Mouse (Mus musculus) ES-Bruce4 (cell line): Measurements from ENCODE around the gene Cd70. TPM values are rescaled to one million over a fixed set of nuclear protein-coding genes. Genes with fewer than 3 reads are reported as not detected.

Source experiments
- H3K27ac ChIP-seq: 2 replicates; pipeline ENCODE4 v1.5.1; 2012; ENCODE audit warnings: low read length, inconsistent platforms; ENCODE audit not compliant: insufficient read depth
- H3K27me3 ChIP-seq: 2 replicates; pipeline ENCODE4 v1.6.1; 2012; ENCODE audit warnings: mild to moderate bottlenecking, low read length, inconsistent platforms; ENCODE audit not compliant: control insufficient read depth, poor library complexity, insufficient read depth, severe bottlenecking
- H3K36me3 ChIP-seq: 2 replicates; pipeline ENCODE4 v1.6.1; 2012; ENCODE audit warnings: inconsistent platforms, mild to moderate bottlenecking, low read length, moderate library complexity; ENCODE audit not compliant: control insufficient read depth, poor library complexity, insufficient read depth, severe bottlenecking
- H3K4me1 ChIP-seq: one replicate; pipeline ENCODE4 v1.8.1; 2011; ENCODE audit warnings: low read length; ENCODE audit not compliant: control insufficient read depth, insufficient read depth
- H3K4me3 ChIP-seq: 2 replicates; pipeline ENCODE4 v1.5.1; 2011; ENCODE audit warnings: low read depth, mild to moderate bottlenecking, low read length
- H3K9ac ChIP-seq: 2 replicates; pipeline ENCODE4 v1.6.1; 2012; ENCODE audit warnings: low read depth, mild to moderate bottlenecking, inconsistent platforms; ENCODE audit not compliant: poor library complexity, severe bottlenecking
- H3K9me3 ChIP-seq: replicated peaks from 2 replicates; pipeline ENCODE4 v1.6.1; 2012; ENCODE audit warnings: mild to moderate bottlenecking, low read length, inconsistent platforms; ENCODE audit not compliant: control insufficient read depth, poor library complexity, insufficient read depth, severe bottlenecking
- CTCF ChIP-seq: IDR thresholded peaks from one replicate; pipeline ENCODE4 v1.8.1; 2011; ENCODE audit warnings: low read depth, low read length
- EP300 ChIP-seq: IDR thresholded peaks from 2 replicates; pipeline ENCODE4 v1.6.1; 2011; ENCODE audit warnings: low read depth, low read length; ENCODE audit not compliant: insufficient read depth
- POLR2A ChIP-seq: IDR thresholded peaks from one replicate; pipeline ENCODE4 v1.8.1; 2011; ENCODE audit warnings: low read length; ENCODE audit not compliant: insufficient read depth
- polyA plus RNA-seq: library from polyadenylated mRNA; stranded (reverse); fragments of >200 nt; gene quantifications from 2 replicates; pipeline ENCODE4 v1.2.4, GENCODE M21; 2011; ENCODE audit warnings: low read depth; ENCODE audit not compliant: missing spikeins, insufficient read depth, insufficient read length

Gene Cd70
- polyA plus RNA-seq, 1 experiment, result not detected

DNA sequence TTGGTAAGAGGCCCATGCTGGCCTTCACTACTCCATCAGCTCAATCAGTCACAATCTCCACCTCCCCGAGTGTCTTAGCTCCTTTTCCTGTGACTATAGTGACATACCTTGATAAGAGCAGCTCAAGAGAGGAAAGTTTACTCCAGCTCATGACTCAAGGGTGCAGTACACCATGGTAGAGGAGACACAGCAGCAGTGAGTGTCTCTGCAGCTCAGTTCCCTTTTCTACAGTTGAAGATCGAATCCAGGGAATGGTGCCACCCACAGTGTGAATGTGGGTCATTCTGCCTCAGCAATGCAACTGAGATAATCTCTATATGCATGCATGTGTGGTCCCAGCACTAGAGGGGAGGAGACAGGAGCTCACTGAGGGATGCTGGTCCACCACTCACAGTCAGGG is 36.1 kb upstream of the Cd70 start:
- Histone ChIP-seq H3K27ac (no peak overlapping the region), H3K9ac (no peak overlapping the region), H3K9me3 (no peaks in the 10 kb centered on the region), H3K4me3 (no peak overlapping the region), H3K27me3 (no peaks in the 10 kb centered on the region), H3K4me1 (no peaks in the 10 kb centered on the region), H3K36me3 (no peaks in the 10 kb centered on the region)
- no peak for TF ChIP-seq CTCF
- TF ChIP-seq POLR2A, result no peak
- TF ChIP-seq EP300, result no peak

DNA sequence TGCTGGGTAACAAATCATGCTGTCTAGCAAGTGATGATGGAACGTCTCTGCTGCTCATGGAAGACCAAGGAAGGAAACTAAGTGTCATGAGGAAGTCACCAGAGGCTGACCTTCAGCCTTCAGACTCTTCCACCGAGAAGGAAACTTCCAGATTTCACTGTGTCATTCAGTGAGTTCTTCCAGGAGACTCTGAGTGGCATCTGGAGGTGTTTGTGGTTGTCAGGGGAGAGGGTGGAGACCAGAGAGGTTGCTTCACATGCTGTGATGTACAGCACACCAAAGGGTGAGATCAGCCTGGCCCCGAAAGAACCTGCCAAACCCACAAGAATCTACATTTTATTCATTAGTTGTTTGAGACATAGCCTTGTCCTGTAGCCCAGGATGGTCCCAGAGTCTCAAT is 33.3 kb upstream of the Cd70 start:
- TF ChIP-seq CTCF (no peak), EP300 (no peak), POLR2A (no peak)
- H3K9ac ChIP-seq, result no peak overlapping the region
- H3K4me3 ChIP-seq, result no peak overlapping the region
- no peak overlapping the region for H3K27ac ChIP-seq
- H3K9me3 ChIP-seq, result no peaks in the 10 kb centered on the region
- H3K4me1 ChIP-seq, result no peaks in the 10 kb centered on the region
- no peaks in the 10 kb centered on the region for H3K36me3 ChIP-seq
- H3K27me3 ChIP-seq, result no peaks in the 10 kb centered on the region

DNA sequence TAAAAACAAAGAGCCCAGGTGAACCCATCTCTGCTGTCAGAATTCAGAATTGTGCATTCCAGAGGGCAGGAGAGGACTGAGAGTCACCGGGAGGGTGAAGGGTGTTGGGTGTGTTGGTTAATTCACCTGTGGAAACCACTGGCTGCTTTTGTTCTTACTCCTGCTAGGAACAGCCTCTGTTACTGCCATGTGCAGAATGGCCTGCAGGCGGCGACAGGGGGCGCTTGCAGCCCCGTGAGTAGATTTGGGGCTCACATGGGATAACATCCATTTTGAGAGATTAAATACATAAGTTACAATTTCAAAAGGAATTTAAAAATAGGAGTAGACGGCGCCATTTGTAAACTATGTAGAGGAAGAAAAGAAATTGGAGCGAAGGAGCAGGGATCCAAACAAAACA is 30.8 kb upstream of the Cd70 start:
- Histone ChIP-seq H3K9ac (no peak overlapping the region), H3K36me3 (no peaks in the 10 kb centered on the region), H3K4me3 (no peak overlapping the region), H3K4me1 (no peaks in the 10 kb centered on the region), H3K9me3 (no peaks in the 10 kb centered on the region), H3K27ac (no peak overlapping the region), H3K27me3 (no peaks in the 10 kb centered on the region)
- TF ChIP-seq POLR2A (no peak), CTCF (peak; percentile 65)

DNA sequence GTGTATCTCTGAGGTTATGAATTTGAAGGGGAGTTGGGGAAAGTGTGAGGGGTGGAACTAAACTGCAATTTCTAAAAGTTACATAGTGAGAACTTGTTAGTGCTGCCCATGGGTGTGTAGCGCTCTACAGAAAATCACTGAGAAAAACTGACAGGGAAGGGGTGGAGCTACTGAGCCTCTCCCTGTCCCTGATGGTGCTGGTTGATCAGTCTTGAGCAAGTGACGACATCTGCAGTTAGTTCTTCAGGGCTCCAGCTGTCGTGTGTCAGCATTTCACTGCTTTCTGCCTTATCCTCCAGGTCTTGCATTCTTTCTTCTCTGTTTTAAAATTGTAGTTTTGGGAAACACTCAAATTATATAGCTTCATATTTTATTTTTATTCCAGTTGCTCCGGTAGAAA is 23.8 kb upstream of the Cd70 start:
- no peak for TF ChIP-seq POLR2A
- TF ChIP-seq EP300, result no peak
- no peak for TF ChIP-seq CTCF
- H3K36me3 ChIP-seq, result no peaks in the 10 kb centered on the region
- H3K9me3 ChIP-seq, result peaks cover 4% of the 10 kb centered on the region; the same call in 1 of the 2 replicates
- H3K4me3 ChIP-seq, result no peak overlapping the region
- no peaks in the 10 kb centered on the region for H3K27me3 ChIP-seq
- H3K27ac ChIP-seq, result no peak overlapping the region
- H3K4me1 ChIP-seq, result no peaks in the 10 kb centered on the region
- H3K9ac ChIP-seq, result no peak overlapping the region

DNA sequence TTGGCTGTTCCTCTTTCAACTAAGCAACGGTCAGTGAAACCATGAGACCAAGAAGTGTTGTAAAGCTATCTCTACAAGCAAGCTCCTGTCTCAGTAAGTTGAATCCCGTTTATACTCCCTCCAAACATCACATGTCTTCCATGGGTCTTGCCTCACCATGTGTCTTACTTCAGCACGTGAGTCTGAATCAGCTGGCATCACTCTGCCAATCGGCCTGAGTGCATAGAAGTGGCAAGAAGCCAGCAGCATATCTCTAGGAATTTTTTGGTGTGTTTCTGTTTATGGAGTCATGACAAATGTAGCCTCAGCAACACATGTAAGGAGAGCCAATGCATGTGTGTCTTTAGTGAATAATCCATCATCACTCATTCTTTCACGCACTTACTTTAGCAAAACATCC is 22.8 kb upstream of the Cd70 start:
- Histone ChIP-seq H3K4me1 (no peaks in the 10 kb centered on the region), H3K9me3 (peaks cover 4% of the 10 kb centered on the region; the same call in 1 of the 2 replicates), H3K4me3 (no peak overlapping the region), H3K9ac (no peak overlapping the region), H3K36me3 (no peaks in the 10 kb centered on the region), H3K27me3 (no peaks in the 10 kb centered on the region), H3K27ac (no peak overlapping the region)
- no peak for TF ChIP-seq EP300
- no peak for TF ChIP-seq CTCF
- no peak for TF ChIP-seq POLR2A

DNA sequence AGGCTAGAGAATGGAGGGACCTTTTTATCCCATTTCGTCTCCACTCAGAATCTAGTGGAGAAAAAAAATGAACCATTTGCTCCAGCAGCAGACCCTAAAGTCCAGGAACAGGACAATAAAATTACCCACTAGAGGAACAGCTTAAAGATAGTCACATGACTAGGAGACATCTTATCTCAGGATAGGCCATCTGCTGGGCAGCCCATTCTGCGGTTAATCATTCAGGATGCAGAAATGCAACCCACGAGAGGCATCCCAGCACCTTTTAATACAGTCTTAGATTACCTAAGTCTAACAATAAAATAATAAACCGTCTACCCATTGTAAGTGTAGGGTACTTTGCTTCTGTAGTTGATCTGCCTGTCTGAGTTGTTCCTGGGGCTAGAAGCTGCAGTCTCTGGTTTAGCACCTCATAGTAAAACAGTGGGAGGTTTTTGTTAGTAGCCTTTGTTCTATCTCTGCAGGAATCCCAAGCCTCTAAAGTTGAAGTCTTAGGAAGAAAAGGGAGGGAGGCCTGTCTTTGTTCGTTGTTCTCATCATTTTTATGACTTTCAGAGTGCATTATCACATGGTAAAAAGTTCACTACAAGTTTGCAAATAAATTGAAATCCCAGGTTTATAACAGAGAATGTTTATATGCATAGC is 21.2 kb upstream of the Cd70 start:
- H3K4me3 ChIP-seq, result no peak overlapping the region
- H3K4me1 ChIP-seq, result no peaks in the 10 kb centered on the region
- peaks cover 4% of the 10 kb centered on the region; the same call in 1 of the 2 replicates for H3K9me3 ChIP-seq
- H3K9ac ChIP-seq, result no peak overlapping the region
- no peak overlapping the region for H3K27ac ChIP-seq
- TF ChIP-seq EP300, result no peak
- no peak for TF ChIP-seq CTCF
- TF ChIP-seq POLR2A, result no peak
- no peaks in the 10 kb centered on the region for H3K27me3 ChIP-seq
- no peaks in the 10 kb centered on the region for H3K36me3 ChIP-seq
